Mouse (Mus musculus): Measurements from ENCODE around the gene Rpl38. TPM values are rescaled to one million over a fixed set of nuclear protein-coding genes. Genes with fewer than 3 reads are reported as not detected.
"Not testable (repeated sequence)": the region's sequence is repeated elsewhere in the genome, so short reads cannot be mapped to it uniquely, and the experiment has no call there.

Gene Rpl38
- total and polyA plus RNA-seq, 2 experiments from 2014 or later, result 331 to 773 TPM

GRCm38 (mm10) chr11:114669651-114670168, 1.4 kb downstream of the Rpl38 start:
- no peaks in the 10 kb centered on the region for H3K9me3 ChIP-seq (replicated peaks; ENCODE audit: control insufficient read depth, low read length)
- DNase-seq (ENCODE audit: low spot score), result no peak
- H3K36me3 ChIP-seq (replicated peaks; ENCODE audit: control insufficient read depth, insufficient read depth, low read length), result peaks cover 31% of the 10 kb centered on the region
- TF ChIP-seq EP300 (IDR thresholded peaks at IDR 0.05; ENCODE audit: low read depth), result no peak
- TF ChIP-seq CTCF (IDR thresholded peaks at IDR 0.05; ENCODE audit: low read depth), result no peak
- WGBS, result 10% methylated on average over 12 of the region's 12 CpGs
- H3K27ac ChIP-seq (ENCODE audit: low read depth), result peak overlapping the region; percentile 95
- H3K9ac ChIP-seq (replicated peaks; ENCODE audit: low read depth, low read length), result peak overlapping the region; percentile 90
- peak overlapping the region; percentile 89 for H3K4me3 ChIP-seq (ENCODE audit: low read depth, low read length)
- H3K4me1 ChIP-seq (ENCODE audit: control insufficient read depth, insufficient read depth), result peaks cover 18% of the 10 kb centered on the region
- ATAC-seq (ENCODE audit: insufficient read depth, low read depth), result no peak
- H3K4me2 ChIP-seq (ENCODE audit: low read depth, low read length), result peak overlapping the region; percentile 91
- no peaks in the 10 kb centered on the region for H3K27me3 ChIP-seq (ENCODE audit: control insufficient read depth, insufficient read depth, low read length)

- 88% methylated on average over 5 of the region's 5 CpGs for WGBS
Measured at GRCm38 (mm10) chr11:114671147-114671546, 2.8 kb downstream of the Rpl38 start.

GRCm38 (mm10) chr11:114672794-114673718, 4.7 kb downstream of the Rpl38 start:
- peak; percentile 58 for TF ChIP-seq CTCF (IDR thresholded peaks at IDR 0.05; ENCODE audit: low read depth)
- no peak for TF ChIP-seq EP300 (IDR thresholded peaks at IDR 0.05; ENCODE audit: low read depth)
- H3K4me3 ChIP-seq (ENCODE audit: low read depth, low read length), result no peak overlapping the region
- H3K27ac ChIP-seq (ENCODE audit: low read depth), result no peak overlapping the region
- H3K4me2 ChIP-seq (ENCODE audit: low read depth, low read length), result no peak overlapping the region
- H3K9me3 ChIP-seq (replicated peaks; ENCODE audit: control insufficient read depth, low read length), result no peaks in the 10 kb centered on the region
- H3K27me3 ChIP-seq (ENCODE audit: control insufficient read depth, insufficient read depth, low read length), result no peaks in the 10 kb centered on the region
- no peak for ATAC-seq (ENCODE audit: insufficient read depth, low read depth)
- peaks cover 28% of the 10 kb centered on the region for H3K4me1 ChIP-seq (ENCODE audit: control insufficient read depth, insufficient read depth)
- peaks cover 31% of the 10 kb centered on the region for H3K36me3 ChIP-seq (replicated peaks; ENCODE audit: control insufficient read depth, insufficient read depth, low read length)
- no peak overlapping the region for H3K9ac ChIP-seq (replicated peaks; ENCODE audit: low read depth, low read length)
- 64% methylated on average over 9 of the region's 9 CpGs for WGBS
- DNase-seq (ENCODE audit: low spot score), result peak; percentile 28

More at GRCm38 (mm10) chr11:114671147-114671546, 2.8 kb downstream of the Rpl38 start:
- Histone ChIP-seq H3K4me1 (ENCODE audit: control insufficient read depth, insufficient read depth) (peaks cover 20% of the 10 kb centered on the region), H3K4me3 (ENCODE audit: low read depth, low read length) (no peak overlapping the region), H3K27me3 (ENCODE audit: control insufficient read depth, insufficient read depth, low read length) (no peaks in the 10 kb centered on the region), H3K9me3 (replicated peaks; ENCODE audit: control insufficient read depth, low read length) (no peaks in the 10 kb centered on the region), H3K36me3 (replicated peaks; ENCODE audit: control insufficient read depth, insufficient read depth, low read length) (peaks cover 31% of the 10 kb centered on the region), H3K4me2 (ENCODE audit: low read depth, low read length) (no peak overlapping the region), H3K27ac (ENCODE audit: low read depth) (0 out of 2 replicates have a peak overlapping the region, but pooled peaks have one; percentile 95), H3K9ac (replicated peaks; ENCODE audit: low read depth, low read length) (0 out of 2 replicates have a peak overlapping the region, but pooled peaks have one; percentile 10)
- no peak for TF ChIP-seq EP300 (IDR thresholded peaks at IDR 0.05; ENCODE audit: low read depth)
- no peak for TF ChIP-seq CTCF (IDR thresholded peaks at IDR 0.05; ENCODE audit: low read depth)
- DNase-seq (ENCODE audit: low spot score), result no peak
- no peak for ATAC-seq (ENCODE audit: insufficient read depth, low read depth)

- H3K27me3 ChIP-seq (ENCODE audit: control insufficient read depth, insufficient read depth, low read length), result no peaks in the 10 kb centered on the region
- 76% methylated on average over 2 of the region's 2 CpGs for WGBS
- peaks cover 31% of the 10 kb centered on the region for H3K36me3 ChIP-seq (replicated peaks; ENCODE audit: control insufficient read depth, insufficient read depth, low read length)
- TF ChIP-seq CTCF (IDR thresholded peaks at IDR 0.05; ENCODE audit: low read depth) (no peak), EP300 (IDR thresholded peaks at IDR 0.05; ENCODE audit: low read depth) (no peak)
- no peak for DNase-seq (ENCODE audit: low spot score)
- no peak overlapping the region for H3K27ac ChIP-seq (ENCODE audit: low read depth)
- peaks cover 28% of the 10 kb centered on the region for H3K4me1 ChIP-seq (ENCODE audit: control insufficient read depth, insufficient read depth)
- no peak overlapping the region for H3K4me3 ChIP-seq (ENCODE audit: low read depth, low read length)
- no peak for ATAC-seq (ENCODE audit: insufficient read depth, low read depth)
- no peak overlapping the region for H3K9ac ChIP-seq (replicated peaks; ENCODE audit: low read depth, low read length)
- no peak overlapping the region for H3K4me2 ChIP-seq (ENCODE audit: low read depth, low read length)
- H3K9me3 ChIP-seq (replicated peaks; ENCODE audit: control insufficient read depth, low read length), result no peaks in the 10 kb centered on the region
Measured at GRCm38 (mm10) chr11:114673719-114674050, 5.4 kb downstream of the Rpl38 start.

- H3K36me3 ChIP-seq (replicated peaks; ENCODE audit: control insufficient read depth, insufficient read depth, low read length), result peaks cover 31% of the 10 kb centered on the region
- H3K27ac ChIP-seq (ENCODE audit: low read depth), result no peak overlapping the region
- H3K9me3 ChIP-seq (replicated peaks; ENCODE audit: control insufficient read depth, low read length), result no peaks in the 10 kb centered on the region
- H3K9ac ChIP-seq (replicated peaks; ENCODE audit: low read depth, low read length), result no peak overlapping the region
- H3K4me2 ChIP-seq (ENCODE audit: low read depth, low read length), result no peak overlapping the region
- peaks cover 31% of the 10 kb centered on the region for H3K4me1 ChIP-seq (ENCODE audit: control insufficient read depth, insufficient read depth)
- 55% methylated on average over 8 of the region's 8 CpGs for WGBS
- ATAC-seq (ENCODE audit: insufficient read depth, low read depth) (no peak), DNase-seq (ENCODE audit: low spot score) (no peak)
- no peak for TF ChIP-seq EP300 (IDR thresholded peaks at IDR 0.05; ENCODE audit: low read depth)
- no peak for TF ChIP-seq CTCF (IDR thresholded peaks at IDR 0.05; ENCODE audit: low read depth)
- no peak overlapping the region for H3K4me3 ChIP-seq (ENCODE audit: low read depth, low read length)
- H3K27me3 ChIP-seq (ENCODE audit: control insufficient read depth, insufficient read depth, low read length), result no peaks in the 10 kb centered on the region
Measured at GRCm38 (mm10) chr11:114674180-114674579, 5.9 kb downstream of the Rpl38 start.

GRCm38 (mm10) chr11:114674796-114675195, 6.5 kb downstream of the Rpl38 start:
- WGBS, result 100% methylated on average over 1 of the region's 3 CpGs
- peak overlapping the region; percentile 97; the same call in 1 of the 2 replicates for H3K4me2 ChIP-seq (ENCODE audit: low read depth, low read length)
- not testable (repeated sequence) for H3K27me3 ChIP-seq (ENCODE audit: control insufficient read depth, insufficient read depth, low read length); ATAC-seq (ENCODE audit: insufficient read depth, low read depth); H3K9me3 ChIP-seq (replicated peaks; ENCODE audit: control insufficient read depth, low read length); H3K9ac ChIP-seq (replicated peaks; ENCODE audit: low read depth, low read length); DNase-seq (ENCODE audit: low spot score); H3K27ac ChIP-seq (ENCODE audit: low read depth)
- peak overlapping the region; percentile 69; the same call in 1 of the 2 replicates for H3K4me3 ChIP-seq (ENCODE audit: low read depth, low read length)
- H3K36me3 ChIP-seq (replicated peaks; ENCODE audit: control insufficient read depth, insufficient read depth, low read length), result peaks cover 31% of the 10 kb centered on the region
- peaks cover 31% of the 10 kb centered on the region for H3K4me1 ChIP-seq (ENCODE audit: control insufficient read depth, insufficient read depth)

Measured in heart, postnatal 0 days (tissue).